12 mouse cellular contexts compared by ENCODE assay signal in the genomic region with DNA sequence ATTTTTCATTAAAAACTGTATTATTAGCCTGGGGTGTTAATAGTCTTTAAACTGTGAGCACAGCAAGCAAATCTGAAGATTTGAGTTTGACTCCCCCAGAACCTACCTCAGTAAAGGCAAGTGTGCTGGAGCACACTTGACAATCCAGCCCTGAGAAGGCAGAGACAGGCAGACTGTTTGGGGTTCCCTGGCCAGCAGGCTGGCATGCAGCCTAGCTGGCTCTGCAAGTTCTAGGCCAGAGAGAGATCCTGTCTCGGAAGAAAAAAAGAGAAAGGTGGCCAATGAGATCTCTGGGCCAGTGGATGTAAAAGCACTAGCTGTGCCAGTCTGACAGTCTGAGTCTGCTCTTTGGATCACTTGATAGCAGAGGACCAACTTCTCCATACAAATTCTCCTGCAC. TPM values are rescaled to one million over a fixed set of nuclear protein-coding genes. Genes with fewer than 3 reads are reported as not detected.
DNase-seq lines count a peak whose midpoint lies in the region.
"Had no signal": no experiment of that assay in that cellular context is flagged by ENCODE, and none has a peak within 500 bp of the region (broad histone marks: within the 10 kb centered on the region; RNA-seq: fewer than 3 reads in every experiment).

No protein-coding gene starts in this region.

- DNase-seq in adrenal gland, postnatal 25 days: peak; percentile 18
- no peak for DNase-seq in adrenal gland, adult 8-10 months
- peak; percentile 32 for DNase-seq in kidney, postnatal 14 days
- no peak for DNase-seq in kidney, postnatal 10 days
- DNase-seq in brain, adult 2 months (ENCODE audit: low read depth, low spot score): peak; percentile 86
- peak; percentile 53 to 71 for DNase-seq in cerebellum, postnatal 10 days
- DNase-seq in thymus, postnatal 36 days: no peak
- no peak for DNase-seq in B cell, adult 2 months
- DNase-seq: forebrain, postnatal 0 days; kidney, postnatal 4 days; right cerebral cortex, adult 18-20 months; thymus, postnatal 25 days had no signal

RNA-seq across cellular contexts. Expression of gene Reep3, which starts 32.8 kb away (rescaled TPM):
- 41.5 and 41.6 TPM in 2 replicates for total RNA-seq in adrenal gland, postnatal 25 days (2021)
- total RNA-seq in adrenal gland, adult 8-10 months (2022): 10 to 100 TPM; 33.5 to 49.1 (median 44.9) TPM

RNA-seq across cellular contexts. Expression of gene Jmjd1c, which starts 33.6 kb away (rescaled TPM):
- 60.0 and 69.3 TPM in 2 replicates for total RNA-seq in adrenal gland, postnatal 25 days (2021)
- total RNA-seq in adrenal gland, adult 8-10 months (2022): 100 to 1,000 TPM in 1 of 4 experiments, 10 to 100 TPM in 3; 54.1 to 103 (median 65.0) TPM

Comparison
In these comparisons a context has a peak if more than half of its experiments do, and no peak if none do; other contexts are left out.
1. DNase-seq: peak in adrenal gland, postnatal 25 days (single experiment), kidney, postnatal 14 days (single experiment), brain, adult 2 months (single experiment) and cerebellum, postnatal 10 days (2 of 2); none in adrenal gland, adult 8-10 months (single experiment), kidney, postnatal 10 days (single experiment), thymus, postnatal 36 days (0 of 2) and B cell, adult 2 months (0 of 2).